Mouse (Mus musculus) kidney, postnatal 0 days (tissue): ENCODE measurements around the gene Cytip. TPM values are rescaled to one million over a fixed set of nuclear protein-coding genes. Genes with fewer than 3 reads are reported as not detected.
A peak's percentile ranks its signal among the peaks of the same experiment; 100 is the strongest.

Experiments used
- ATAC-seq: fragments of 200-750 bp; cut with Nextera tagmentation; replicated peaks from 2 replicates; pipeline ENCODE4 v1.8.0; 2017; ENCODE audit warnings: low read depth, moderate number of reproducible peaks, moderate TSS enrichment, moderate library complexity; ENCODE audit not compliant: low FRiP score
- DNase-seq: peaks from one replicate; pipeline ENCODE4 v3.0.0-alpha.2; 2016; ENCODE audit warnings: low spot score
- H3K27ac ChIP-seq: fragments of 300-500 bp; sonication (generic); 2 replicates; pipeline ENCODE4 v1.5.1; 2014; ENCODE audit warnings: mild to moderate bottlenecking
- H3K27me3 ChIP-seq: fragments of 300-500 bp; sonication (generic); 2 replicates; pipeline ENCODE4 v1.6.1; 2014; ENCODE audit warnings: low read length, mixed read lengths; ENCODE audit not compliant: insufficient read depth
- H3K36me3 ChIP-seq: fragments of 300-500 bp; sonication (generic); 2 replicates; pipeline ENCODE4 v1.6.1; 2014; ENCODE audit warnings: low read length, mixed read lengths; ENCODE audit not compliant: insufficient read depth
- H3K4me1 ChIP-seq: fragments of 300-500 bp; sonication (generic); replicated peaks from 2 replicates; pipeline ENCODE4 v1.6.1; 2014; ENCODE audit warnings: antibody characterized with exemption, low read length, mixed read lengths; ENCODE audit not compliant: insufficient read depth
- H3K4me2 ChIP-seq: fragments of 300-500 bp; sonication (generic); 2 replicates; pipeline ENCODE4 v1.6.1; 2014; ENCODE audit warnings: mild to moderate bottlenecking, low read length, moderate library complexity, mixed read lengths
- H3K4me3 ChIP-seq: fragments of 300-500 bp; sonication (generic); replicated peaks from 2 replicates; pipeline ENCODE4 v1.5.1; 2014; ENCODE audit warnings: low read depth, low read length
- H3K9ac ChIP-seq: fragments of 300-500 bp; sonication (generic); 2 replicates; pipeline ENCODE4 v1.6.1; 2014; ENCODE audit warnings: low read depth, low read length
- H3K9me3 ChIP-seq: fragments of 300-500 bp; sonication (generic); replicated peaks from 2 replicates; pipeline ENCODE4 v1.6.1; 2016; ENCODE audit warnings: low read length, inconsistent platforms, mixed read lengths
- CTCF ChIP-seq: IDR thresholded peaks from 2 replicates; pipeline ENCODE4 v1.5.1; 2016; ENCODE audit warnings: antibody characterized with exemption, low read depth, mild to moderate bottlenecking, moderate library complexity
- WGBS: fragments of 180-500 bp; shearing (Covaris S2); extraction: QIAGEN DNeasy Blood & Tissue Kit; methylation state at CpG from one replicate; pipeline ENCODE4 v1.1.7; 2014; 5-methylcytosine and 5-hydroxymethylcytosine counted together
- polyA plus RNA-seq: library from polyadenylated mRNA; unstranded; fragments of >200 nt; fragmentation: Nextera tagmentation; extraction: Ambion mirVana; gene quantifications from 2 replicates; pipeline ENCODE4 v1.2.1, GENCODE M21; 2015

Gene Cytip
- polyA plus RNA-seq, 1 experiment from 2014 or later: 7.1 TPM

- Histone ChIP-seq H3K4me1 (peaks cover 2% of the 10 kb centered on the region; the same call in 1 of the 2 replicates), H3K27ac (no peak overlapping the region), H3K27me3 (no peaks in the 10 kb centered on the region), H3K4me2 (no peak overlapping the region), H3K9ac (no peak overlapping the region), H3K4me3 (no peak overlapping the region), H3K9me3 (no peaks in the 10 kb centered on the region), H3K36me3 (no peaks in the 10 kb centered on the region)
- WGBS: 44% methylated on average over 1 of the region's 1 CpGs
- DNase-seq: no peak
- TF ChIP-seq CTCF: no peak
- no peak for ATAC-seq
Measured at GRCm38 (mm10) chr2:58179056-58179455, 16.3 kb downstream of the Cytip start.

- WGBS: 36% methylated on average over 8 of the region's 8 CpGs
- no peak overlapping the region for H3K4me2 ChIP-seq
- no peaks in the 10 kb centered on the region for H3K36me3 ChIP-seq
- H3K27ac ChIP-seq: peak overlapping the region; percentile 37
- H3K4me3 ChIP-seq: no peak overlapping the region
- H3K27me3 ChIP-seq: no peaks in the 10 kb centered on the region
- TF ChIP-seq CTCF: no peak
- no peak for ATAC-seq
- no peaks in the 10 kb centered on the region for H3K9me3 ChIP-seq
- H3K9ac ChIP-seq: no peak overlapping the region
- peak; percentile 51 for DNase-seq
- H3K4me1 ChIP-seq: peaks cover 2% of the 10 kb centered on the region; the same call in 1 of the 2 replicates
Measured at GRCm38 (mm10) chr2:58175392-58176291, 19.7 kb downstream of the Cytip start.

GRCm38 (mm10) chr2:58174476-58175286, 20.7 kb downstream of the Cytip start:
- no peak for TF ChIP-seq CTCF

GRCm38 (mm10) chr2:58172963-58173362, 22.4 kb downstream of the Cytip start:
- Histone ChIP-seq H3K27me3 (no peaks in the 10 kb centered on the region), H3K4me2 (no peak overlapping the region), H3K27ac (no peak overlapping the region), H3K9ac (no peak overlapping the region), H3K4me1 (peaks cover 2% of the 10 kb centered on the region; the same call in 1 of the 2 replicates), H3K4me3 (no peak overlapping the region), H3K9me3 (no peaks in the 10 kb centered on the region), H3K36me3 (no peaks in the 10 kb centered on the region)
- ATAC-seq (no peak), DNase-seq (no peak)
- TF ChIP-seq CTCF: no peak
- 88% methylated on average over 3 of the region's 3 CpGs for WGBS

More at GRCm38 (mm10) chr2:58174476-58175286, 20.7 kb downstream of the Cytip start:
- Histone ChIP-seq H3K9ac (no peak overlapping the region), H3K36me3 (no peaks in the 10 kb centered on the region), H3K4me3 (no peak overlapping the region), H3K27me3 (no peaks in the 10 kb centered on the region), H3K9me3 (no peaks in the 10 kb centered on the region), H3K27ac (peak overlapping the region; percentile 37), H3K4me1 (peaks cover 2% of the 10 kb centered on the region; the same call in 1 of the 2 replicates), H3K4me2 (no peak overlapping the region)
- no peak for ATAC-seq
- DNase-seq: no peak
- 54% methylated on average over 9 of the region's 9 CpGs for WGBS

- DNase-seq (no peak), ATAC-seq (no peak)
- Histone ChIP-seq H3K36me3 (no peaks in the 10 kb centered on the region), H3K4me1 (no peaks in the 10 kb centered on the region), H3K9me3 (no peaks in the 10 kb centered on the region), H3K4me3 (no peak overlapping the region), H3K9ac (no peak overlapping the region), H3K4me2 (no peak overlapping the region), H3K27ac (no peak overlapping the region), H3K27me3 (no peaks in the 10 kb centered on the region)
- no peak for TF ChIP-seq CTCF
- WGBS: 89% methylated on average over 2 of the region's 2 CpGs
Measured at GRCm38 (mm10) chr2:58169173-58169572, 26.2 kb downstream of the Cytip start.

- no peaks in the 10 kb centered on the region for H3K36me3 ChIP-seq
- WGBS: 77% methylated on average over 3 of the region's 3 CpGs
- ATAC-seq: no peak
- no peak overlapping the region for H3K4me3 ChIP-seq
- DNase-seq: no peak
- H3K27me3 ChIP-seq: no peaks in the 10 kb centered on the region
- no peak overlapping the region for H3K9ac ChIP-seq
- H3K4me2 ChIP-seq: no peak overlapping the region
- TF ChIP-seq CTCF: no peak
- no peak overlapping the region for H3K27ac ChIP-seq
- H3K9me3 ChIP-seq: no peaks in the 10 kb centered on the region
- H3K4me1 ChIP-seq: no peaks in the 10 kb centered on the region
Measured at GRCm38 (mm10) chr2:58167654-58168053, 27.7 kb downstream of the Cytip start.
